Mouse (Mus musculus) cerebellum, adult 18-20 months (tissue): ENCODE results near the gene Foxr1.
"Not testable (repeated sequence)": the region's sequence is repeated elsewhere in the genome, so short reads cannot be mapped to it uniquely, and the experiment has no call there.

Experiments
- DNase-seq, 2 experiments: peaks; one replicate each; pipeline ENCODE4 v3.0.0; 2021

Foxr1 gene

GRCm38 (mm10) chr9:44475936-44476335 is 35.0 kb upstream of the Foxr1 start:
- no peak for DNase-seq

- DNase-seq: peak; percentile 18 to 25
These were observed 33.4 kb upstream of the Foxr1 start for GRCm38 (mm10) chr9:44474327-44474726.

- DNase-seq: peak in 1 of 2 experiments; percentile 21
These were observed 32.2 kb upstream of the Foxr1 start for GRCm38 (mm10) chr9:44473184-44473583.

GRCm38 (mm10) chr9:44468800-44469199 is 27.9 kb upstream of the Foxr1 start:
- DNase-seq: no peak

- no peak for DNase-seq
These were observed 27.3 kb upstream of the Foxr1 start for GRCm38 (mm10) chr9:44468224-44468623.

- DNase-seq: no peak
These were observed 21.0 kb upstream of the Foxr1 start for GRCm38 (mm10) chr9:44461950-44462349.

- DNase-seq: peak; percentile 38 to 58
These were observed 16.3 kb upstream of the Foxr1 start for GRCm38 (mm10) chr9:44457035-44457742.

GRCm38 (mm10) chr9:44454891-44455220 is 13.9 kb upstream of the Foxr1 start, which contains the start of gene Upk2:
Gene Upk2 (minus strand): TSS chr9:44454976.
- no peak for DNase-seq

GRCm38 (mm10) chr9:44454132-44454890 is 13.4 kb upstream of the Foxr1 start:
- peak; percentile 84 to 90 for DNase-seq

- DNase-seq: peak in 1 of 2 experiments; percentile 18
These were observed 9.5 kb upstream of the Foxr1 start for GRCm38 (mm10) chr9:44450387-44450786.

- not testable (repeated sequence) for DNase-seq
These were observed 3.6 kb upstream of the Foxr1 start for GRCm38 (mm10) chr9:44444402-44445025.

- no peak for DNase-seq
These were observed 5.2 kb downstream of the Foxr1 start for GRCm38 (mm10) chr9:44435747-44436146.

- DNase-seq: no peak
These were observed 8.3 kb downstream of the Foxr1 start for GRCm38 (mm10) chr9:44432577-44433185.

GRCm38 (mm10) chr9:44423576-44423975 is 17.4 kb downstream of the Foxr1 start:
- no peak for DNase-seq

- no peak for DNase-seq
These were observed 20.5 kb downstream of the Foxr1 start for GRCm38 (mm10) chr9:44420280-44420898.

- not testable (repeated sequence) for DNase-seq
These were observed 21.2 kb downstream of the Foxr1 start for GRCm38 (mm10) chr9:44419730-44420129.

GRCm38 (mm10) chr9:44418519-44419385 is 22.2 kb downstream of the Foxr1 start, which contains the start of gene Ccdc84:
Gene Ccdc84 (minus strand): TSS chr9:44418569.
- peak; percentile 23 to 38 for DNase-seq

GRCm38 (mm10) chr9:44417892-44418363 is 23.0 kb downstream of the Foxr1 start:
- peak; percentile 95 to 97 for DNase-seq

GRCm38 (mm10) chr9:44417156-44417891 is 23.6 kb downstream of the Foxr1 start:
- DNase-seq: no peak

GRCm38 (mm10) chr9:44412781-44413180 is 28.2 kb downstream of the Foxr1 start:
- no peak for DNase-seq

GRCm38 (mm10) chr9:44412306-44412705 is 28.6 kb downstream of the Foxr1 start:
- DNase-seq: no peak
